Mouse (Mus musculus) ES-E14 (cell line): ENCODE measurements around the gene Bola3. TPM values are rescaled to one million over a fixed set of nuclear protein-coding genes. Genes with fewer than 3 reads are reported as not detected.

Source experiments
- DNase-seq: peaks from one replicate; pipeline ENCODE4 v3.0.0-alpha.2; 2013; ENCODE audit warnings: low read depth, low spot score
- H3K27ac ChIP-seq: 2 replicates; pipeline ENCODE4 v1.5.1; 2012; ENCODE audit warnings: low read depth, mild to moderate bottlenecking, low read length, moderate library complexity, mixed read lengths; ENCODE audit not compliant: poor library complexity, insufficient read depth, severe bottlenecking
- H3K36me3 ChIP-seq: 2 replicates; pipeline ENCODE4 v1.6.1; 2012; ENCODE audit warnings: mild to moderate bottlenecking, low read length, moderate library complexity, mixed read lengths; ENCODE audit not compliant: control insufficient read depth, poor library complexity, insufficient read depth, severe bottlenecking
- H3K4me1 ChIP-seq, 2 experiments: fragments of 150-350 bp in 1 of 2; sonication (generic) in 1 of 2; 2 replicates each; pipeline ENCODE4 v1.6.1; 2012; ENCODE audit warnings: low read length in 2 of 2, mild to moderate bottlenecking in 1 of 2, mixed read lengths in 1 of 2; ENCODE audit not compliant: control insufficient read depth in 2 of 2, insufficient read depth in 2 of 2, poor library complexity in 1 of 2
- H3K4me3 ChIP-seq, 2 experiments: fragments of 150-350 bp in 1 of 2; sonication (generic) in 1 of 2; 2 replicates each; pipeline ENCODE4 v1.5.1; 2012; ENCODE audit warnings: low read length in 2 of 2, low read depth in 1 of 2, mild to moderate bottlenecking in 1 of 2, mixed read lengths in 1 of 2; ENCODE audit not compliant: insufficient read depth in 1 of 2, poor library complexity in 1 of 2, severe bottlenecking in 1 of 2
- H3K9ac ChIP-seq: 2 replicates; pipeline ENCODE4 v1.6.1; 2012; ENCODE audit warnings: low read depth, mild to moderate bottlenecking, low read length, mixed read lengths; ENCODE audit not compliant: poor library complexity, insufficient read depth, severe bottlenecking
- H3K9me3 ChIP-seq: fragments of 150-350 bp; sonication (generic); 2 replicates; pipeline ENCODE4 v1.6.1; 2012; ENCODE audit warnings: low read depth, mild to moderate bottlenecking, low read length; ENCODE audit not compliant: control insufficient read depth, insufficient read depth
- CHD2 ChIP-seq: IDR thresholded peaks from 2 replicates; pipeline ENCODE4 v1.6.1; 2014; ENCODE audit warnings: mild to moderate bottlenecking, low read depth, low read length, inconsistent platforms
- HCFC1 ChIP-seq: IDR thresholded peaks from 2 replicates; pipeline ENCODE4 v1.6.1; 2012; ENCODE audit warnings: low read length, inconsistent platforms, borderline replicate concordance; ENCODE audit not compliant: insufficient read depth
- MAFK ChIP-seq: IDR thresholded peaks from 2 replicates; pipeline ENCODE4 v1.6.1; 2014; ENCODE audit warnings: mild to moderate bottlenecking, low read depth, low read length, inconsistent platforms; ENCODE audit not compliant: insufficient read depth
- ZC3H11A ChIP-seq: IDR thresholded peaks from 2 replicates; pipeline ENCODE4 v1.6.1; 2012; ENCODE audit warnings: low read depth, mild to moderate bottlenecking, inconsistent platforms, low read length, borderline replicate concordance
- ZNF384 ChIP-seq: IDR thresholded peaks from 2 replicates; pipeline ENCODE4 v1.6.1; 2012; ENCODE audit warnings: low read depth, low read length, inconsistent platforms
- in situ Hi-C, 2 experiments: fragments of 600-800 bp; cut with MboI; formaldehyde crosslinking; loops; one replicate each; pipeline ENCODE4 v1.15.1; 2025; ENCODE audit warnings: low sequenced_read_pairs in 2 of 2, inconsistent platforms in 1 of 2; ENCODE audit not compliant: unreplicated experiment in 2 of 2
- total RNA-seq: library from RNA; depleted of rRNA; stranded (reverse); fragments of 300-350 nt; gene quantifications from 2 replicates; pipeline ENCODE4 v1.2.3, GENCODE M21; 2012

Gene Bola3
- total RNA-seq, 1 experiment = 24.5 TPM

GRCm38 (mm10) chr6:83354856-83355781 is 6.2 kb downstream of the Bola3 start:
- no peaks in the 10 kb centered on the region for H3K4me1 ChIP-seq
- no peaks in the 10 kb centered on the region for H3K9me3 ChIP-seq
- H3K9ac ChIP-seq = no peak overlapping the region
- no peak overlapping the region for H3K27ac ChIP-seq
- no peak for DNase-seq
- no peak for TF ChIP-seq MAFK
- TF ChIP-seq ZC3H11A = no peak
- TF ChIP-seq ZNF384 = no peak
- no peak for TF ChIP-seq HCFC1
- TF ChIP-seq CHD2 = no peak
- H3K36me3 ChIP-seq = peaks cover 6% of the 10 kb centered on the region; the same call in 1 of the 2 replicates
- no peak overlapping the region for H3K4me3 ChIP-seq
- in situ Hi-C loops = loop anchor here in 1 of 2 experiments (5.0 to 10.0 kb wide), 2 partner anchors 140 to 317 kb away; no protein-coding TSS in a partner anchor

- peaks cover 6% of the 10 kb centered on the region; the same call in 1 of the 2 replicates for H3K36me3 ChIP-seq
These were observed 7.7 kb downstream of the Bola3 start for GRCm38 (mm10) chr6:83356569-83357138.

GRCm38 (mm10) chr6:83357436-83357835 is 8.5 kb downstream of the Bola3 start:
- in situ Hi-C loops = loop anchor here in 1 of 2 experiments (5.0 to 10.0 kb wide), 2 partner anchors 137 to 315 kb away; no protein-coding TSS in a partner anchor
- no peak overlapping the region for H3K9ac ChIP-seq
- H3K36me3 ChIP-seq = peaks cover 6% of the 10 kb centered on the region; the same call in 1 of the 2 replicates
- H3K4me3 ChIP-seq = no peak overlapping the region
- no peak for DNase-seq
- H3K27ac ChIP-seq = no peak overlapping the region
- TF ChIP-seq MAFK (no peak), HCFC1 (no peak), ZC3H11A (no peak), ZNF384 (no peak), CHD2 (no peak)
- H3K4me1 ChIP-seq = no peaks in the 10 kb centered on the region
- no peaks in the 10 kb centered on the region for H3K9me3 ChIP-seq

More at GRCm38 (mm10) chr6:83356569-83357138, 7.7 kb downstream of the Bola3 start:
- H3K4me3 ChIP-seq = no peak overlapping the region
- no peaks in the 10 kb centered on the region for H3K9me3 ChIP-seq
- in situ Hi-C loops = loop anchor here in 1 of 2 experiments (5.0 to 10.0 kb wide), 2 partner anchors 138 to 316 kb away; no protein-coding TSS in a partner anchor
- TF ChIP-seq HCFC1 = no peak
- peak; percentile 68 for TF ChIP-seq ZC3H11A
- no peak for TF ChIP-seq ZNF384
- TF ChIP-seq CHD2 = no peak
- no peak for TF ChIP-seq MAFK
- peak; percentile 55 for DNase-seq
- no peak overlapping the region for H3K9ac ChIP-seq
- H3K4me1 ChIP-seq = no peaks in the 10 kb centered on the region
- H3K27ac ChIP-seq = no peak overlapping the region

GRCm38 (mm10) chr6:83361523-83362248 is 12.7 kb downstream of the Bola3 start:
- TF ChIP-seq CHD2 = no peak
- TF ChIP-seq MAFK = no peak
- TF ChIP-seq ZC3H11A = no peak
- TF ChIP-seq HCFC1 = no peak
- no peak for TF ChIP-seq ZNF384
- Histone ChIP-seq H3K9ac (no peak overlapping the region), H3K9me3 (no peaks in the 10 kb centered on the region), H3K4me3 (no peak overlapping the region), H3K27ac (no peak overlapping the region), H3K36me3 (peaks cover 2% of the 10 kb centered on the region; the same call in 1 of the 2 replicates), H3K4me1 (no peaks in the 10 kb centered on the region)
- no peak for DNase-seq
- in situ Hi-C loops = no loop called here
